Mouse (Mus musculus) cerebral cortex, adult 2 months (tissue): ENCODE data around the gene Mfsd2a.

Experiments
- WGBS: fragments of 180-500 bp; shearing (Covaris S2); methylation state at CpG from one replicate; pipeline ENCODE4 v1.1.7; 2018; 5-methylcytosine and 5-hydroxymethylcytosine counted together

Mfsd2a gene

DNA sequence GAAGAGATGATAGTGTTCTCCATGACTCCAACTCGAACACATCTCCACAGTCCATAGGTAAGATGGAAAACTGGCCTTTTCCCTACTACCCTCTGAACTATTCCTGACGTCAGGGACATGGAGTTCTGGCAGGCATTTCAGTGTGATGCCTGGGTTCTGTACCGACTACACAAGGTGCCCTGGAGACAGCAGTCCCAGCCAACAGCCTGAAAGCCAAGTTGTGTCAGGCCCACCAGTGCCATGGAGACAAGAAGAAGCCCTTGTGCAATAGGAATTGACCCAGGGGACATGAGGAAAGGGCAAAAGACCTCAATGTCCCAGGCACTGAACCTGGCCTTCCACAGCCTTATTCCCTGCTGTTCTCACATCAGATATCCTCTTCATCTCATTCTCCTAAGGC, 18.8 kb upstream of the Mfsd2a start:
- 86% methylated on average over 3 of the region's 3 CpGs for WGBS

DNA sequence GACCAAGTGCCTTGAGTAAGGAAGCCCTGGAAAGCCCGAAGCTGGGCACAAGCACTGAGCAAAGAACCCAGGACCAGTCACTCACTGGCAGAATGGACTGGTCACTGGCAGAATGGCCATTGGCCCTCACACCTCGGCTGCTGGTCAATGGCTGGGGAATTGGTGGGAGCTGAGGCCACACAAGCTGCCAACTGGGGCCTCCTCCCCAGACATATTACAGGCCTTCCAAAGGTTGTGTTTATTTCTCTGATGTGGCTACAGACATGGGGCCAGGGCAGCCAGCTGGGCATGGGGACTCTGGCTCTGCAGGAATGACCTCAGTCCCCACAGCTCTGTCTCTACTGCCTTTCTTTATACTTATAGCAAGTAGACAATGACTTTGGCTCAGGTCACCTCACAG, 17.9 kb upstream of the Mfsd2a start:
- 81% methylated on average over 2 of the region's 2 CpGs for WGBS

DNA sequence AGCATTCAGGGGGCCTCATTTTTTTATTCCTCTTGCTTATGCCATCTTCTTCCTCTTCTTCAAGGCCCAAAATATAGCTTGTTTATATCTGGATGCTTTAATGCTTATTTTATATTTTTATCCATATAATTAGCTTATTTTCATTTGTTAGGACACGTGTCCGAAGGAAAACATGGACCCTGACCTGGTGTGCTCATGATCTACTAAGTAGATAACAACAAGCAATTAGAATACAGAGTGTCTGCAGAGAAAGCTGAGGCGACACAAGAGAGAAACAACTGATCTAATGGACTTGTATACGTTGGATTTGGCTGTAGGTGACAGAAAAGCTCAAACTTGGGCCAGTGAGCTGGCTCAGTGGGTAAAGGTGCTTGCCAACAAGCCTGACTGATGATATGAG, 15.9 kb upstream of the Mfsd2a start:
- WGBS: 90% methylated on average over 4 of the region's 4 CpGs

DNA sequence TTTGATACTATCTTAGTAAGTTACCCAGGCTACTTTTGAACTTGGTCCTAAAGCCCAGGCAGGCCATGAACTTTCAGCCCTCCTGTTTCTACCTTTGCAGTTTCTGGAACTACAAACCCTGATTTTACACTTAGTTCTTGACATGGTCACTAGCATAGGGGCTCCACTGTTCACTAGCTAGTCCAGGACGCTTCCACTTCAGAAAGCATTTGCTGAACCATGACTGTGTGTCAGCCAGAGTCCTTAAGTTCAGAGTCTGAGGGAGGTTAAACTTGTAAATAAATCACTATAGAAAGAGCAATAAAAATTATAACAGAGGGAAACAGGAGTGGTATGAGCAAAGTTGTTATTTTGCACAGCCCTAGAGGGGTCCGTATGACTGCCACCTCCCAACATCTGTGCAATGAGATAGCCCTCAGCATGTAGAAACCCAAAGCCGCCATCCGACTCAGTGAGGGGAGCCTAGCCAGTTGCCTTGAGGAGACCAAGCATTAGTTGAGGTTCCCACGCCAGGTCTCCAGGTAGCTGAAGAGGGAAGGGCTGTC, 14.1 kb upstream of the Mfsd2a start:
- WGBS: 95% methylated on average over 5 of the region's 5 CpGs

DNA sequence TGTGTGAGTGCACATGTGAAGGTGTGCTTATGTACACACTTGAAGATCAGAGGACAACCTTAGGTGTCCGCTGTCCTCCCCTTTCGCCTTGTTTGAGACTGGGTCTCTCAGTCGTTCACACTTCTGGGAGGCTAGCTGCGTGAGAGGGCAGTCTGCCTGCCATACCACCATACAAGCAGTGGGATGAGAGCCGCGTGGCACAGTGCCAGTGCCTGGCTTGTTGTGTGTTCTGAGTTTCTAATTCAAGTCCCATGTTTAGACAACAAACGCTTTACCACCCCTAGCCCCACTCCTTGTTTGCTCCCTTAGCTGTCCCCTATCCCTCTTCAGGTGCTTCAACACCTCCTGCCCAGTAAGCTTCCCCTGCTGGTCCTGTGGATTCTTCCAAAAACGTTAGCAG, 11.1 kb upstream of the Mfsd2a start:
- WGBS: 68% methylated on average over 8 of the region's 8 CpGs

DNA sequence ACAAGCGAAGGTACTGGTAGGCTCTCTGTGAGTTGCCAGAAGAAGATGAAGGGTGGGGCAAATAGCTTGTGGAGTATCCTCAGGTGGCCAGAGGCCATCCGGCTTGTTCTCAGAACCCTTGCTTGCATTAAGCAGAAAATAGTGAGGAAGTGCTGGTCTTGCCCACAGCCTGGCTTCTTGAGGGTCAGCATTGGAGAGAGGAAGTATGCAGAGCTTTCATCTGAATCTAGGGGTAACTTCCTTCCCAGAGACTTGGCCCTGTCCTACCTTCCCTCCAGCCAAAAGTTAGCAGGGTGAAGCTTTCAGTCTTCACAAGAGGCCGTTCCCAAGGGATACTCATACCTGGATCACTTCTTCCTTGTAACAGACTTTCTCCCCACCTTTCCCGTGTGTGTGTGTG, 10.7 kb upstream of the Mfsd2a start:
- WGBS: 83% methylated on average over 4 of the region's 4 CpGs

DNA sequence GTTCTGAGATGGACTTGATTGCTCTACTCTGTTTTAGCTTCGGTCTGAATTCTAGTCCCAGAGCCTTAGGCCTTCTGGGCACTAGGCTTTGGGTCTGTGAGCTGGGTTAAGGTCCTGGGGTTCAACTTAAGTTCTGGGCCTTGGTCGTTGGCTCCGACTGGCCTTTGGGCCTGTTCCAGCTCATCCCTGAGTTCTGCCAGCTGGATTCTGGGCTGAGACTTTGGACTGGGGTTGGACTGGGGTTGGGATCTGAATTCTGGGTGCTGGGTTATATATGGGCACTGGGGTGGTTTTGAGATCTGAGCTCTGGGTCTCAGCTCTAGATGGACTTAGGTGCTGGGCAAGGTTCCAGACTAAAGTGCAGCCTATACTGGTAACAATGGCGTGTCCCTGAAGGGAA, 10.2 kb upstream of the Mfsd2a start:
- 83% methylated on average over 4 of the region's 4 CpGs for WGBS

DNA sequence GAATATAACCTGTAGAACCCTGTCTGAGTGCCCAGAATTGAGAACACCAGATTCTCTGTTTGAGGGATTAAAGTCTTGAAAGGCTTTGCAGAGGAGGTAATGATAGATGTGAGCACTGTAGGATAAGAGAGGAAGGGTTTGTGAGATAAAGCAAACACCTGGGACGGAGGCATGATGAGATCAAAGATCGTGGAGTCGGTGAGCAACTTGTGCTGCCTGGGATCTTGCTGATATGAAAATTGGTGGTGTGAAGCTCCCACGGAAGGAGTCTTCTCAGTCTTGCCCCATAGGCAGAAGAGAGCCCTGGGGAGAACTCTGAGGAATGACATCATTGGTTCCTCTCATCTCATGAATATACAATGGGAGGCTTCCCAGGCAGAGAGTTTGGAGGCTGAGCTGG, 7.1 kb upstream of the Mfsd2a start:
- WGBS: 86% methylated on average over 4 of the region's 4 CpGs

DNA sequence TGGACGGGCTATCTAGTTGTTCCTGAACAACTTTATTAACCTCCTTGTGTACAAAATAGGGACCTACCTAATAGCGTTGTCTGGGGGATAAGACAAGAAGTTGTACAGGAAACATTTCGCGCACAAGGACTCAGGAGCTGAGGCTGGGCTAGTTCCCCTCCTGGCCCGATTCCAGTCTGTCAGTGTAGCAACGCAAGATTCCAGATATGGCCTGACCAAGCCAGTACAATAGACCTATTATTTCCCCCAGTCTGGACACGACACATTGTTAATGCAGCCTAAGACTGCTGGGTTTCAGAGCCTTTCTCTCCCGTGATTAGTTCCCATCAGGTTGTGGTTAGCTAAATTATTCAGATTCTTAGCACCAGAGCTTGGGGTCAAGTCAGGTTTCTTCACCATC, 1.8 kb upstream of the Mfsd2a start:
- WGBS: 61% methylated on average over 8 of the region's 8 CpGs

DNA sequence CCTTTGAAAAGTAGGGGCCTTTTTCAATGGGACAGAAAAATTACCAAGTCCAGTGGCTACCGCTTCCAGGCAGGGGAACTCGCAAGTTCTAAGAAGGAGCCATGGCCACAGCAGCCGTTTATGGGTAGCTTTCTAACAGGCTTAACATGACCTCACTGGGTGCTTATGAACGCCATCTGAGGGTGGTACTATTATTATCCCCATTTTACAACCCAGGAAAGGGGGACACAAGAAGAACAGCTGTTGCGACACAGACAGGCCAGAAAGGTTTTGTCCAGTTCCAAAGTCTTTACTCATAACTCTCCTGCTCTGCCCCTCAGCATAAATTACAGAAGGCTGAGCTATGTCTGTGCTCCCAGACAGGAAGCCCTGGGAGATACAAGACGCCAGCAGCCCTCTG, 601 bp upstream of the Mfsd2a start:
- 64% methylated on average over 6 of the region's 6 CpGs for WGBS

DNA sequence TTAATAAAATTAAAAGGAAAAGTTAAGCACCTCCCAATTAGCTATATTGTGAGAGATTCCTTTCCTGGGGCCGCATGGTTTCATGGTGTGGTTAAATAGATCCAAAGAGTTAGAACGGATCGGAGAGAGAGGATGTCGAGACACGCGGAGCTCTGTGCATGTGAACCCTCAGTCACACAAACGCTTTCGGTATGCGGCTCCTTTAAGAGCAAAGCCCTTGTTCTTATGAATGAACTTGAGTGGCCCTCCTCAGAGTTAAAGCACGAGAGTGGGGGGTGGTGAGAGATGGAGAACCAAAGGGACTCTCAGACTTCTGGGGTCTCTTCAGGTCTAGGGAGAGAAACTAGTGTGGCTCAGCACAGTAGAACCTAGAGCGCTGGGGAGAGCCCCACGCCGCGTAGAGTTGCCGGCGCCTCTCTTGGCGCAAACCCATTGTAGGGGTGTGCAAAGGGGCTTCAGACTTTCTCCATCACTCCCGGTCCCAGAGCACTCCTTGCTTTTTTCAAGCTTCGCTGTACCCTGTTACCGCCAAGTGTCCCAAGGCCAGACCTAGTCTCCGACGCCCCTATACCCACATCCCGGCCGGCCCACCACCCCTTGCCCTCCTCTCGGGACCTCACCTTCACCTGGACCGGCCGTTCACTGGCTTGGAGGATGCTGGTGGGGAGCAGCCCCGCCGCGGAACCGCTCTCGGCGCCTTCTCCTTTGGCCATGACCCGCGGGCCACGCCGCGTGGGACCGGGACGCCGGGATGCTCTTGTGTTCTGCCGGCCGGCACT, 478 bp downstream of the Mfsd2a start:
- WGBS: under 1% methylated on average over 43 of the region's 43 CpGs

DNA sequence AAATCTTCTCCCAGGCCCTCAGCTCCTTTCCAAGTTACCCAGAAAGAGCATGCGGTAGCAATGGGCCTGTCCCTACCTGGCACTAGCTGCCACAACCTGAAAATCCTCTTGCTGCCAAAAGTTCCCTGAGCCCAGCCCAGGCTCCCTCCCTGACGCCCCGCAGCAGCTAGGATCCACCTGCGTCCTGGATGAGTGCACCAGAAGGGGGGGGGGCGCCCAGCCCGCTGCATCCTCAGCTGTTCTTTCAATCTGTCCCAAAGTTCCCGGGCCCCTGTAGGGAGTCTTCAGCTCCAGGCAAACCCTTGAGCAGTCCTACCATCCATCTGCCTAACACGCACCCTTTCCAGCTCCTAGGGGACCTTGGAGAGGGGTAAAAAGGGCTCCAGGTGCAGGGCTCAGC, 1.2 kb downstream of the Mfsd2a start:
- WGBS: 18% methylated on average over 8 of the region's 8 CpGs

DNA sequence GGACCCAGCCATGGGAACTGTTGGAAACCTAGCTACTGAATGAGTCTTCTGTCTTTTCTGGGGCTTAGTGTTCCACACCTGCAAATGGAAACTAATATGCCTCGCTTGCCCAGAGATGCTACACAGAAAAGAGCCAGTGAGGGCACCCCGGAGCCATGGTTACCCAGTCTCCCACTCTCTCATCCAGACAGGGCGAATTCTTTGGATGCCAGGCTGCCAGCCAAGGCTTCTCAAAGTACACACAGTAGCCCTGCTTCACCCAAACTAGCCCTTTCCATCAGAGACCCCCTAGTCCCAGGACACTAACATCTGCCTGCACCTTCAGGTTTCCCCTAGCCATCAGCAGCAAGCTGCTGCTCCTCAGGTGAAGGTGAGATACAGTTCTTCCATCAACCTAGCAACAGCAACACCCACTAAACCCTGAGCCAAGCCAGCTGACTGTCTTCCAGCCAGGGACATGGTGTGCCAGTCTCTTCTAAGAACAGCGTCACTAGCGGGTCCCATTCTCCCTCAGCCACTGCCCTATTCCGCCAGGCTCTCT, 2.4 kb downstream of the Mfsd2a start:
- 33% methylated on average over 6 of the region's 6 CpGs for WGBS

DNA sequence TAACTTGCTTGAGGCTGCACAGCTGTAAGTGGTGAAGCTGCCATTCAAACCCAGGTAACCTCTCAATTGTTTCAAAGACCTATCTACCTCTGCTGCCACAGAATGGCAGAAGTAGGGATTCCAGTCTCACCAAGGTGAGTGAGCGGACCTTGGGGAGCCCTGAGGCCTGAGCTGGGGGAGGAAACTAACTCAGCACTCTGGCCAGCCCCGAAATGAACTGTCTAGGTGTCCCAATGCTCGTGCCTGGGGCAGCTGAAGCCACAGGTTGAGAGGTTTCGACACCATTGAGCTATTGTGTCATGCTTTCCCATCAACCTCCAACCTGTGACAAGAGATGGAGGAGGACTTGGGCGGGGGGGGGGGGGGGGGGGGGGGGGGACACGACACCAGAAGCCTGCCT, 4.7 kb downstream of the Mfsd2a start:
- WGBS: 81% methylated on average over 4 of the region's 6 CpGs

DNA sequence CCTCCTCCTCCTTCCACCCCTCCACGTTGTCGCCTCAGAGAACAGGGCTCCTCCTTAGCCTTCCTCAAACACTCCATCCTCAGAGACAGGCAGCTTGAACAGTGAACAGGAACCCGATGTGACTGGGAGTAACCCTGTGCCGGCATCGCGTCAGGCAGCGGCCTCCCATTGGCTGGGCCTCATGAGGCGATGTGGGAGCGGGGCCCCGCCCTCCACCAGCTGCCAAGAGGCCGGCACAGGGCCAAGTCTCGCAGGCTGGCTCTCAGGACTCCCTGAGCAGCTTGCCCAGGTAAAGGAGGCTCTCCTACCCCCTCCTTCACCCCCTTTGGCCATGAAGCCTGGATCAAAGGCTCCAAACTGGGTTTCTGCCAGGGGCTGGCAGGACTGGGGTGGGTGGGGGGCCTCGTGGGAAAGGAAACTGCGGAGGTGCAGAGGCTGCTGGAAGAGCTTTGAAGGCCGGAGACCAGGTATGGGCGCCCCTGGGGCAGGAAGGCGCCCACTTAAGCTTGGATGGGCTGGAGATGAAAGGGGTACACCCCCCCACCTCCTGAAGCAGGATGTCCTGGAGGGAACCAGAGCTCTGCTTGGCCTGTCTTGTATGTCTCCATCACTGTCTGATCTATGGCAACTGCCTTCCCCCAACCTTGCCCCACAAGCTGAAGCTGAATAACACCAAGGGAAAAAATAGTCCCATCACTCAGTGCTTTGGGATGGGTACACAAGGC, 5.4 kb downstream of the Mfsd2a start:
- 8% methylated on average over 17 of the region's 17 CpGs for WGBS

DNA sequence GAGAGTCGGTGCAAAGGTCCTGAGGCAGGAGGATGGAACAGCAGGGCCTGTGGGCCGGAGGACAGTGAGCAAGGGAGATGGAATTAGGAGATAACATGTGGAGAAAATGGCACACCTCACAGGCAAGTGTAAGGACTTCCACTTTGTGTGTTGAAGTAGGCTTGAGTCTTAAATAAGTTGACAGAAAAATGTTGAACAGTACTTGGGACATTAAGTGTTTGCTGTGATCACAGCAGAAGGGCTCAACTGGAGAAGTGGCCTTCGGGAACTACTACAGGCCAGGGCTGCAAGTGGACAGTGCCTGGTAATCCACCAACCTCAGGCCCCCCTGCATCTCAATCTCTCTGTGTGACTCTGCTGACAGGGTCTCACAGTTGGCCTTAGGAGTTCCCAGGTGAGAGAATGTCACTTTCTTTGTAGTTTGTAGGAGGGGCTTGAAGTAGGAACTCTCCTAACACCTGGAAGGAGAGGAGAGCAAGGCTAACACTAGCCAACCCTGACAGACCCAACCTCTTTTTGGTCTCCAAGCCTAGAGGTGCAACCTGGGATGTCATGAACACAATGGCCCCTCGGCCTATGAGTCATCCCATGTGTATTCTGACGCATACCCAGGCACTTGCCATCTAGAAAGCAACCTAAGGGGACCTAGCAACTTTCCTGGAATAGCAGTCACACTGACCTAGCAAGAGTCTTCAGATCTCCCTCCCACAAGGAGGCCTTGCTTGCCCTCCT, 6.1 kb downstream of the Mfsd2a start:
- 61% methylated on average over 5 of the region's 5 CpGs for WGBS

DNA sequence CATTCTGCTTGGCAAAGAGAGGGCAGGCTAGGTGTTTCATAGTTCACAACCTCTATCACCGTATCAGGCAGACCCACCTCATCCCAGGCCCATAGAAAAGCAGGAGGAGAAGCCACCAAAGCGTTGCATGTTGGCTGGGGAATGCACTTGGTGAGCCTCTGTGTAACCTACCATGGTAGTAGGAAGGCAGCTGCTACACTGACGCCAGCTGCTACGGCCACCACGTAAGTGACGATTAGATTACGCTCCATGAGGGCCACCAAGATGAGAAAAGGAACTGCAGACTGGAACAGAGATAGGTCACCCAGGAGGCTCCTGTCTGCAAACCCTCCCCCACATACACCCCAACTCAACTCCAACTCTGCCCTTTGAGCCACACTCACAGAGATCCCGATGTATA, 11.9 kb downstream of the Mfsd2a start:
- 96% methylated on average over 8 of the region's 8 CpGs for WGBS

DNA sequence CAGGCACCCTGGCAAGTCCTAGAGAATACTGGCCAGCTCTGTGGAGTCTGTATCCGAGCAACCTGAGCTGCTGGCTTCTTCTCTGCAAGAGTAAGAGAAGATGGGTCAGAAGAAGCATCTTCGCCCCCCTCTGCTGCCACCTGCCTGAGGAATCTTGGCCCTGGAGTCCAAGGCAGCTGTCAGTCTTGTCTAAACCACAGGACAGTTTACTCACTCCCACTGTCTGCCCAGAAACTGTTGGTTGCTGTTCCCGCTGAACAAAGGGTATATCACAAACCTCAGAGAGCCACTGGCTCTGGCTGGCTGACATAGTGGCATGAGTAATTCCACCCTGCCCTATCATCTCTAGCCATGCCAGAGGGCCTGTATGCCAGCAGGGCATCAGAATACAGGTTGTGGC, 13.8 kb downstream of the Mfsd2a start:
- 75% methylated on average over 3 of the region's 3 CpGs for WGBS

DNA sequence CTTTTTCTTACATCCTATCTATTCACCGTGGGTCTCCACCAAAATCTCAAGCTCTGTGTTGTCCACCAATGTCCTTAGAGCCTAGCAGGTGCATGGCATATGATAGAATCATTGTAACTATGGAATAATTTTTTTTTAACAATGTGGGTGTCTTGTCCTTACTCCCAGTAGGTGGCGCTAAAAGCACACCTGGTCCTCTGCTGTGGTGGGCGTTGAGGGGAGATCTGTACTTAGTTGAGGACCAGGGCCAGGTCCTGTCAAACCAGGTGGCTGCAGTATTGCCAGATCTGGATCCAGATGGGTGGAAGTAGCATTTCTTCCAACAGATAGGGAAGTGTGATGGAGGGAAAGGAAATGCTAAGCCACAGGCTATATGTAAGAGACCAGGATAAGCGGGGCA, 16.6 kb downstream of the Mfsd2a start:
- 30% methylated on average over 4 of the region's 4 CpGs for WGBS

DNA sequence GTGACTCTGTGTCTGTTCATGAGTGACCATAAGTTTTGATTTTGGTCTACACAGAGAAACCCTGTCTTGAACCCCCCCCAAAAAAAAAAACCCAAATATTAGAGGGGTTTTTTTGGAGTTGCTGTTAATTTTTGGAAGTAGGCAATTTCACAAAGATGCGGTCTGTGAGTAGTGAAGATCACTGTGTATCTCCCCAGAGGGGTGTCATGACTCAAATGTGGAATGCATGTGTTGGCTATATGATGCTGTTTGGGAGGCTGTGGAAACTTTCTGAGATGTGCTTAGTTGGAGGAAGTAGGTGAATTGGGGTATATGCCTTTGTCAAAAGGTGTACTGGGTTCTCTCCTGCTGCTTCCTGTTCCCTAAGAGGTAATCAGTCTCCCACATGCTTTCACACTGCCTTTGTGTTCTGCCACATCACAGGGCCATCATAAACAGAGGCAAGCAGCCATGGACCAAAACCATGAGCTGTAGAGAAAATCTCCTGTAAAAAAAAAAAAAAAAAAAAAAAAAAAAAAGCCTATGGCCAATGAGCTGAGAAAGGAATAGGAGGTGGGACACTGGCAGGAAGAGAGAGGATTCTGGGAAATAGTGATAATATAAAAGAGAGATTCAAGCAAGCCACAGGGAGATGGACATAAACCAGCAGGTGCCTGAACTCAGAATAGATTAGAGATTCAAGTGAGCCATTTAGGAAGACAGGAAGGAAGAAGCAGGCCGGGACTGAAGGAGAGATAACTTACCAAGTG, 21.8 kb downstream of the Mfsd2a start:
- WGBS: 86% methylated on average over 2 of the region's 2 CpGs

DNA sequence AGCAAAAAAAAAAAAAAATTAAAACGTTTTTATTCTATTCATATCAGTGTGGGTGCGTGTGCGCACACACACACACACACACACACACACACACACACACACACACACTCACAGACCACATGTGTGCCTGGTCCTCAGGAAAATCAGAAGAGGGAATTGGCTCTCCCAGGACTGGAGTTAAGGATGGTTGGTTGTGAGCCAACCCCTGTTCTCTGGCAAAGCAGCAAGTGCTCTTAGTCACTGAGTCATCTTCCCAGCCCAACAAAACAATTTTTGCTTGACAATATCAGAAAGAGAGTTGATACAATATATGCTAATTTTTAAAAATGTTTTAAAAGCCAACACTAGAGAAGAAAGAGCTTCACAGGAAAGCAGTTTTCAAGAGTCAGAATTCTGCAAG, 23.5 kb downstream of the Mfsd2a start:
- WGBS: 53% methylated on average over 3 of the region's 3 CpGs
